Mouse (Mus musculus): ENCODE results near the gene Naif1. TPM values are rescaled to one million over a fixed set of nuclear protein-coding genes. Genes with fewer than 3 reads are reported as not detected.
"Not testable (repeated sequence)": the region's sequence is repeated elsewhere in the genome, so short reads cannot be mapped to it uniquely, and the experiment has no call there.

Naif1 gene
- polyA plus RNA-seq, 1 experiment from 2014 or later, result 4.4 TPM

DNA sequence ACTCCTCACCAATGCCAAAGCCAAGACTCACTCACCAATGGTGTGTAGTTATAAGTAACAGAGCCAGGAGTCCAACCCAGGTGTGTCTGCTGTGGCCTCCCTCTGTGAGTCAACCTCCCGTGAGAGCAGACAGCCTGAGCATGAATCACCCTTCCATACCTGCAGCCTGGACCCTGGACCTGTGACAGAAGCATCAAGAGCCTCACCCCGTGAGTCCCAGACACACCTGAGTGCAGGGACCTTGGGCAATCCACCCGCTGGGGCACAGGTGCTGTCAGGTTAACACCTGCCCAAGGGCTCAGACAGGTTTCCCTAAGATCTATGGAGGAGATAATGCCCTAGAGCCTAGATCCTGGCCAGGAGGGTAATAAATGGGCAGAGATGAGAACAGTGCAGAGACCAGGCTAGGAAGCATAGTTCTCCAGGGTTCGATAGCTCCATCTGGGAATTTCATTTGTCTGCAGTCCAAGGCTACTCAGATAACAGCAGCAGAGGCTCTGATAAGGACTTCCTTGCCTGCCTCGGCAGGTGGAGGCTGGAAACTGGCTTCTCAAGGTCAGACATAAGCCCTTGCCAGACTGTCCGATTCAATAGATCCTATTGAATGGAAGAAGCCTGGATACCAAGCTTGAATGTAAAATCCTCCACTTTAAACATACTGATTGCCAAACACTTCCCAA, 20.9 kb downstream of the Naif1 start:
- Histone ChIP-seq H3K36me3 (no peaks in the 10 kb centered on the region), H3K9ac (replicated peaks) (no peak overlapping the region), H3K4me1 (no peaks in the 10 kb centered on the region), H3K4me2 (no peak overlapping the region), H3K27ac (replicated peaks) (no peak overlapping the region), H3K4me3 (replicated peaks) (no peak overlapping the region), H3K27me3 (replicated peaks) (no peaks in the 10 kb centered on the region), H3K9me3 (replicated peaks) (no peaks in the 10 kb centered on the region)
- ATAC-seq (ENCODE audit: low FRiP score), result no peak
- 90% methylated on average over 6 of the region's 6 CpGs for WGBS

DNA sequence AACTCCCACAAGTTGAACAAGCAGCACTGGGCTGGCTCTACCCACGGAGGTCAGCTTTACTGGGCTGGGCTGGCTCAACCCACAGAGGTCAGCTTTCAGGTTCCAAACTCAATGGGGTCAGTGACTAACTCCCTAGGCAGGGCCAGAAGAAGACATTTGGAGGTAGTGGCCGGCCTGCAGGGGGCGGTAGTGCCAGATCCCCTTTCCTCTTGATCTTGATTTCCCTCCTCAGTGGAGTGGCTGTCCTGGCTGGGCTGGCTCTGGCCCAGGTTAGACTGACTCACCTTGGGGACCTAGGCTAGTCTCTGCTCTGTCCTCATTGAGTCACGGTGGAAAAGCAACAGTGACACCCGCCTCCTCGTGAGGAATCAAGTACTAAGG, 21.4 kb downstream of the Naif1 start:
- Histone ChIP-seq H3K9ac (replicated peaks) (no peak overlapping the region), H3K27ac (replicated peaks) (no peak overlapping the region)
- 84% methylated on average over 6 of the region's 6 CpGs for WGBS

DNA sequence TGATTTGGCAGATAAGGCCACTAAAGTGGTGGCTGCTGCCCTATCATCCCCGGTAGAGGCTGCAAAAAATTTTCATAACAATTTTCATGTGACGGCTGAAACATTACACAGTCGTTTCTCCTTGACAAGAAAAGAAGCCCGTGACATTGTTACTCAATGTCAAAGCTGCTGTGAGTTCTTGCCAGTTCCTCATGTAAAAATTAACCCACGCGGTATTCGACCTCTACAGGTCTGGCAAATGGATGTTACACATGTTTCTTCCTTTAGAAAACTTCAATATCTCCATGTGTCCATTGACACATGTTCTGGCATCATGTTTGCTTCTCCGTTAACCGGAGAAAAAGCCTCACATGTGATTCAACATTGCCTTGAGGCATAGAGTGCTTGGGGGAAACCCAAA, 25.1 kb downstream of the Naif1 start:
- ATAC-seq (ENCODE audit: low FRiP score); H3K36me3 ChIP-seq; H3K4me1 ChIP-seq; H3K9me3 ChIP-seq (replicated peaks); H3K4me3 ChIP-seq (replicated peaks); H3K9ac ChIP-seq (replicated peaks); H3K4me2 ChIP-seq; H3K27ac ChIP-seq (replicated peaks); H3K27me3 ChIP-seq (replicated peaks): not testable (repeated sequence)
- 87% methylated on average over 5 of the region's 9 CpGs for WGBS

More for the DNA sequence above, 21.4 kb downstream of the Naif1 start:
- Histone ChIP-seq H3K4me1 (no peaks in the 10 kb centered on the region), H3K4me3 (replicated peaks) (no peak overlapping the region), H3K4me2 (no peak overlapping the region), H3K36me3 (no peaks in the 10 kb centered on the region), H3K9me3 (replicated peaks) (no peaks in the 10 kb centered on the region), H3K27me3 (replicated peaks) (no peaks in the 10 kb centered on the region)
- no peak for ATAC-seq (ENCODE audit: low FRiP score)

GRCm38 (mm10) chr2:32482351-32482750, 32.1 kb downstream of the Naif1 start:
- 92% methylated on average over 8 of the region's 8 CpGs for WGBS
- no peaks in the 10 kb centered on the region for H3K4me1 ChIP-seq
- H3K4me2 ChIP-seq, result no peak overlapping the region
- H3K27ac ChIP-seq (replicated peaks), result no peak overlapping the region
- no peaks in the 10 kb centered on the region for H3K27me3 ChIP-seq (replicated peaks)
- no peak overlapping the region for H3K9ac ChIP-seq (replicated peaks)
- ATAC-seq (ENCODE audit: low FRiP score), result no peak
- H3K4me3 ChIP-seq (replicated peaks), result no peak overlapping the region
- H3K36me3 ChIP-seq, result no peaks in the 10 kb centered on the region
- H3K9me3 ChIP-seq (replicated peaks), result 0 out of 2 replicates have a peak, but pooled peaks cover 5% of the 10 kb centered on the region

DNA sequence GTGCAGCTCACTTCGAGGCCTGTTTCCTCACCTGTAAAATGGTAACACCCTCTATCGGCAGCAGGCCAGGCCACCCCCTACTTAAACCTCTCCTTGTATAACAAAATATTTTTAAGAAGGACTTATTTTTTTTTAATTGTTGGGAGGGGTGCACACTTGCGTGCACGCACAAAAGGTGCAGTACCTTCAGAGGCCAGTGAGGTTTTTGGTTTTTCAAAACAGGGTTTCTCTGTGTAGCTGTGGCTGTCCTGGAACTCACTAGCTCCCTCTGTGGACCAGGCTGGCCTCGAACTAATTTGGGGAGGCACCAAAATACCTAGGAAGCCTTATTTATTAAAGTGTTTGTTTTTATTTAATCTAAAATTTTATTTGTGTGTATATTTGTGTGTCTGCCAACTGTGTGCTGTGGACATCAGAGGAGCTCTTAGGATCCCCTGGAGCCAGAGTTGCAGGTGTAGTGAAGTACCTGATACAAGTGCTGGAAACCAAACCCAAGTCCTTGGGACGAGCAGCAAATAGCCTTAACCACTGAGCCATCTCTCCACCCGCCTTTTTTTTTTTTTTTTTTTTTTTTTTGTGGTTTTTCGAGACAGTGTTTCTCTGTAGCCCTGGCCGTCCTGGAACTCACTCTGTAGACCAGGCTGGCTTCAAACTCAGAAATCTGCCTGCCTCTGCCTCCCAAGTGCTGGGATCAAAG, 33.1 kb downstream of the Naif1 start:
- Histone ChIP-seq H3K4me1 (no peaks in the 10 kb centered on the region), H3K4me3 (replicated peaks) (no peak overlapping the region), H3K9me3 (replicated peaks) (0 out of 2 replicates have a peak, but pooled peaks cover 5% of the 10 kb centered on the region), H3K27me3 (replicated peaks) (no peaks in the 10 kb centered on the region), H3K9ac (replicated peaks) (no peak overlapping the region), H3K4me2 (no peak overlapping the region), H3K36me3 (no peaks in the 10 kb centered on the region), H3K27ac (replicated peaks) (no peak overlapping the region)
- WGBS, result 81% methylated on average over 9 of the region's 9 CpGs
- no peak for ATAC-seq (ENCODE audit: low FRiP score)

GRCm38 (mm10) chr2:32484933-32485332, 34.7 kb downstream of the Naif1 start:
- no peaks in the 10 kb centered on the region for H3K36me3 ChIP-seq
- H3K4me2 ChIP-seq, result no peak overlapping the region
- H3K4me1 ChIP-seq, result no peaks in the 10 kb centered on the region
- H3K9me3 ChIP-seq (replicated peaks), result no peaks in the 10 kb centered on the region
- no peaks in the 10 kb centered on the region for H3K27me3 ChIP-seq (replicated peaks)
- H3K27ac ChIP-seq (replicated peaks), result no peak overlapping the region
- 82% methylated on average over 6 of the region's 6 CpGs for WGBS
- no peak for ATAC-seq (ENCODE audit: low FRiP score)
- no peak overlapping the region for H3K9ac ChIP-seq (replicated peaks)
- H3K4me3 ChIP-seq (replicated peaks), result no peak overlapping the region

DNA sequence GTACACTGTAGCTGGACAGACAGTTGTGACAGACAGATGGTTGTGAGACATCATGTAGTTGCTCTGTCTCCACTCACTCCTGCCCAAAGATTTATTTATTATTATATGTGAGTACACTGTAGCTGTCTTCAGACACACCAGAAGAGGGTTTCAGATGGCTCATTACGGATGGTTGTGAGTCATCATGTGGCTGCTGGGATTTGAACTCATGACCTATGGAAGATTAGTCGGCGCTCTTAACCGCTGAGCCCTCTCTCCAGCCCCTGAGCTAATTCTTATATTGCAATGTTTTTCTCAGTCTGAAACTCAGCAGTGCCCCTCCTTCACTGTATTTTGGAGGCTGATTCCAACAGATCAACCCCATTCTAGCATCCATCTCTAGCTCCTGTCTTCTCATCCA, 35.5 kb downstream of the Naif1 start:
- no peak for ATAC-seq (ENCODE audit: low FRiP score)
- Histone ChIP-seq H3K4me3 (replicated peaks) (no peak overlapping the region), H3K4me1 (no peaks in the 10 kb centered on the region), H3K27ac (replicated peaks) (no peak overlapping the region), H3K4me2 (no peak overlapping the region), H3K27me3 (replicated peaks) (no peaks in the 10 kb centered on the region), H3K36me3 (no peaks in the 10 kb centered on the region), H3K9me3 (replicated peaks) (no peaks in the 10 kb centered on the region), H3K9ac (replicated peaks) (no peak overlapping the region)
- WGBS, result 87% methylated on average over 4 of the region's 4 CpGs

DNA sequence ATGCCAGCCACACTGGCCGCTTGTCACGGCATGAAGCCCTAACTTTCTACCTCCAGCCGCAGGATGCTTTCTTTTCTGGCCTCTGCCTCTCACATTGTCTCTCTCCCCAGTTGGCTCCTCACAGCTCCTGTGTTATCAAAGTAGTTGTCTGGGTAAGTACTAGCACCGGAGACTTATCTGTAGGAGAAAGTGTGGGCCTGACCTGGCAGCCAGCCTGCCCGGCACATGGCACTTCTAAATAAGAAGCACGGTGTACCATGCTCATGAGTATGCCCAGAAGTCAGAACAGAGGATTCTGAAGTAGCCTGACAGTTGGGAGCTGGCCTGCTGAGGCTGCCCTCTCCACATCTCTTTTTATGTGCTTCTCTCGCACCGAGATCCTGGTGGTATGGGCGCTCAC, 35.9 kb downstream of the Naif1 start:
- no peak for ATAC-seq (ENCODE audit: low FRiP score)
- Histone ChIP-seq H3K27me3 (replicated peaks) (no peaks in the 10 kb centered on the region), H3K27ac (replicated peaks) (no peak overlapping the region), H3K36me3 (no peaks in the 10 kb centered on the region), H3K9me3 (replicated peaks) (no peaks in the 10 kb centered on the region), H3K4me2 (no peak overlapping the region), H3K9ac (replicated peaks) (no peak overlapping the region), H3K4me1 (no peaks in the 10 kb centered on the region), H3K4me3 (replicated peaks) (no peak overlapping the region)
- WGBS, result 92% methylated on average over 9 of the region's 9 CpGs

DNA sequence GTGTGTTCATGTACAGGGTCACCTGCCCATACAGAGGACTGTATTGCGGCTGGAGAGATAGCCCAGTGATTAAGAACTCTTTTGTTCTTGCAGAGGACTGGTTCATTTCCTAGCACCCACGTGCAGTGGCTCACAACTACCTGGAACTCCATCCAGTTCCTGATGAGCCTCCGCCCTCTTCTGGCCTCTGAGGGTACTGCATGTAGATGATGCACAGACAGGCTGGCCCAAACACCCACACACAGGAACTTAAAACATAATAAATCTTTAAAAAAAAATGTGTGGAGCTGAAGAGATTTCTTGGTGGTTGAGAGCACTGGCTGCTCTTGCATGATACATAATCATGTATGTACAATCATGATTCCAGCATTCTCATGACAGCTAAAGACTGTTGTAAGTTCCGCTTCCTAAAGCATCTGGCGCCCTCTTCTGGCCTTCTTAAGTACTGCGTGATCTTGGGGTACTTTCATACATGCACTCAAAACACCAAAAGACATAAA, 36.9 kb downstream of the Naif1 start:
- H3K27me3 ChIP-seq (replicated peaks), result no peaks in the 10 kb centered on the region
- 5% methylated on average over 6 of the region's 6 CpGs for WGBS
- H3K27ac ChIP-seq (replicated peaks), result no peak overlapping the region
- H3K4me1 ChIP-seq, result no peaks in the 10 kb centered on the region
- H3K9ac ChIP-seq (replicated peaks), result no peak overlapping the region
- no peak overlapping the region for H3K4me2 ChIP-seq
- no peaks in the 10 kb centered on the region for H3K9me3 ChIP-seq (replicated peaks)
- no peak overlapping the region for H3K4me3 ChIP-seq (replicated peaks)
- peak; percentile 67; the same call in 1 of the 2 replicates for ATAC-seq (ENCODE audit: low FRiP score)
- H3K36me3 ChIP-seq, result no peaks in the 10 kb centered on the region

- H3K4me1 ChIP-seq, result no peaks in the 10 kb centered on the region
- no peaks in the 10 kb centered on the region for H3K9me3 ChIP-seq (replicated peaks)
- H3K9ac ChIP-seq (replicated peaks), result no peak overlapping the region
- H3K4me3 ChIP-seq (replicated peaks), result no peak overlapping the region
- no peak; the same call in 1 of the 2 replicates for ATAC-seq (ENCODE audit: low FRiP score)
- H3K4me2 ChIP-seq, result no peak overlapping the region
- H3K27ac ChIP-seq (replicated peaks), result no peak overlapping the region
- no peaks in the 10 kb centered on the region for H3K27me3 ChIP-seq (replicated peaks)
- under 1% methylated on average over 5 of the region's 5 CpGs for WGBS
- no peaks in the 10 kb centered on the region for H3K36me3 ChIP-seq
These were observed 38.4 kb downstream of the Naif1 start for GRCm38 (mm10) chr2:32488679-32489078.

DNA sequence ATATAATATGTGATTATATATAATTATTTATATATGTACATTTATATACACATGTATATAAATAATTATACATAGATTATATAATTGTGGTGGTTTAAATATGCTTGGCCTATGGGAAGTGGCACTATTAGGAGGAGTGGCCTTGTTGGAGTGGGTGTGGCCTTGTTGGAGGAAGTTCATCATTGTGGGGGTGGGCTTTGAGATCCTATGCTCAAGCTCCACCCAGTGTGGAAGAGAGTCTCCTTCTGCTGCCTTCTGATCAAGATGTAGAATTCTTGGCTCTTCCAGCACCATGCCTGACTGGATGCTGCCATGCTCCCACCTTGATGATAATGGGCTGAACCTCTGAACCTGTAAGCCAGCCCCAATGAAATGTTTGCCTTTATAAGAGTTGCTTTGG, 40.5 kb downstream of the Naif1 start:
- ATAC-seq (ENCODE audit: low FRiP score); H3K4me3 ChIP-seq (replicated peaks); H3K4me2 ChIP-seq; H3K9ac ChIP-seq (replicated peaks); H3K9me3 ChIP-seq (replicated peaks); H3K4me1 ChIP-seq; H3K27me3 ChIP-seq (replicated peaks); H3K36me3 ChIP-seq; H3K27ac ChIP-seq (replicated peaks): not testable (repeated sequence)

DNA sequence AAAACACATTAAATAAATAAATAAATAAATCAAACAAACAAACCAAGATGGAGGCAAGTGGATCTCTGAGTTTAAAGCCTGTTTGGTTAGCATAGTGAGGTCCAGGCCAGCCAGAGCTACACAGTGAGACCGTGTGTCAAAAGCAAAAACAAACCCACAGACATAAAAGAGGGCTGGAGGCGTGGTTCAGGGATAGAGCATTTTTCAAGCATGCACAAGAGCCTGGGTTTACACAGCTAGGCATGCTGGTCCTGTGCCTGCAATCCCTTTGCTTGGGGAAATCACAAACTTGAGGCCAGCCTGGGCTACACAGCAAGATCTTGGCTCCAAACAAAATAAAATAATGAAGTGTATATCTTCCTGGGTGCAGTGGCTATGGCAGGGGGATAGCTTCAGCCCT, 42.4 kb downstream of the Naif1 start:
- Histone ChIP-seq H3K4me2 (no peak overlapping the region), H3K27ac (replicated peaks) (no peak overlapping the region), H3K9ac (replicated peaks) (no peak overlapping the region), H3K4me1 (no peaks in the 10 kb centered on the region), H3K36me3 (no peaks in the 10 kb centered on the region), H3K9me3 (replicated peaks) (no peaks in the 10 kb centered on the region), H3K27me3 (replicated peaks) (no peaks in the 10 kb centered on the region), H3K4me3 (replicated peaks) (no peak overlapping the region)
- WGBS, result 76% methylated on average over 2 of the region's 2 CpGs
- no peak for ATAC-seq (ENCODE audit: low FRiP score)

Data from neural tube, embryonic 15.5 days (tissue).